Mouse (Mus musculus): ENCODE data around the gene Aldh1a3.

- TF ChIP-seq MAX (IDR thresholded peaks at IDR 0.05; ENCODE audit: low read depth) (no peak), POLR2A (IDR thresholded peaks at IDR 0.05; ENCODE audit: insufficient read length, low read depth) (no peak), CEBPB (IDR thresholded peaks at IDR 0.05; ENCODE audit: insufficient read depth, poor library complexity, severe bottlenecking) (no peak), USF1 (IDR thresholded peaks at IDR 0.05; ENCODE audit: low read depth) (no peak)
These were observed 78.7 kb downstream of the Aldh1a3 start for GRCm38 (mm10) chr7:66348588-66348987.

Measured in myocyte (in vitro differentiated cells).